Mouse (Mus musculus): Measurements from ENCODE around the gene Dyrk3. TPM values are rescaled to one million over a fixed set of nuclear protein-coding genes. Genes with fewer than 3 reads are reported as not detected.

Gene Dyrk3
- total RNA-seq, 1 experiment: 18.6 TPM

GRCm38 (mm10) chr1:131079762-131080161 is 58.4 kb downstream of the Dyrk3 start:
- Histone ChIP-seq H3K36me3 (ENCODE audit: control insufficient read depth, insufficient read depth, low read length, poor library complexity, severe bottlenecking) (no peaks in the 10 kb centered on the region), H3K9ac (ENCODE audit: insufficient read depth, low read depth, low read length, poor library complexity, severe bottlenecking) (no peak overlapping the region), H3K9me3 (ENCODE audit: control insufficient read depth, insufficient read depth, low read depth, low read length) (no peaks in the 10 kb centered on the region), H3K27ac (ENCODE audit: insufficient read depth, low read depth, low read length, poor library complexity, severe bottlenecking) (no peak overlapping the region), H3K4me1 (ENCODE audit: control insufficient read depth in 2 of 2, insufficient read depth in 2 of 2, low read length in 2 of 2, poor library complexity in 1 of 2) (0 out of 4 replicates have a peak, but pooled peaks cover 2% of the 10 kb centered on the region in 2 experiments), H3K4me3 (ENCODE audit: insufficient read depth in 1 of 2, low read depth in 1 of 2, low read length in 2 of 2, poor library complexity in 1 of 2, severe bottlenecking in 1 of 2) (no peak overlapping the region)
- DNase-seq (ENCODE audit: low read depth, low spot score): no peak
- in situ Hi-C loops (cut with MboI; ENCODE audit: low sequenced_read_pairs in 2 of 2, unreplicated experiment in 2 of 2): no loop called here
- no peak for TF ChIP-seq MAFK (IDR thresholded peaks at IDR 0.05; ENCODE audit: insufficient read depth, low read depth, low read length)
- TF ChIP-seq ZNF384 (IDR thresholded peaks at IDR 0.05; ENCODE audit: low read depth, low read length): no peak
- no peak for TF ChIP-seq HCFC1 (IDR thresholded peaks at IDR 0.05; ENCODE audit: borderline replicate concordance, insufficient read depth, low read length)
- no peak for TF ChIP-seq CHD2 (IDR thresholded peaks at IDR 0.05; ENCODE audit: low read depth, low read length)
- no peak for TF ChIP-seq ZC3H11A (IDR thresholded peaks at IDR 0.05; ENCODE audit: borderline replicate concordance, low read depth, low read length)

- in situ Hi-C loops (cut with MboI; ENCODE audit: low sequenced_read_pairs in 2 of 2, unreplicated experiment in 2 of 2): no loop called here
- H3K9me3 ChIP-seq (ENCODE audit: control insufficient read depth, insufficient read depth, low read depth, low read length): no peaks in the 10 kb centered on the region
- TF ChIP-seq HCFC1 (IDR thresholded peaks at IDR 0.05; ENCODE audit: borderline replicate concordance, insufficient read depth, low read length): no peak
- TF ChIP-seq MAFK (IDR thresholded peaks at IDR 0.05; ENCODE audit: insufficient read depth, low read depth, low read length): no peak
- TF ChIP-seq ZC3H11A (IDR thresholded peaks at IDR 0.05; ENCODE audit: borderline replicate concordance, low read depth, low read length): no peak
- TF ChIP-seq ZNF384 (IDR thresholded peaks at IDR 0.05; ENCODE audit: low read depth, low read length): no peak
- TF ChIP-seq CHD2 (IDR thresholded peaks at IDR 0.05; ENCODE audit: low read depth, low read length): no peak
- no peak overlapping the region for H3K4me3 ChIP-seq (ENCODE audit: insufficient read depth in 1 of 2, low read depth in 1 of 2, low read length in 2 of 2, poor library complexity in 1 of 2, severe bottlenecking in 1 of 2)
- H3K27ac ChIP-seq (ENCODE audit: insufficient read depth, low read depth, low read length, poor library complexity, severe bottlenecking): no peak overlapping the region
- H3K4me1 ChIP-seq (ENCODE audit: control insufficient read depth in 2 of 2, insufficient read depth in 2 of 2, low read length in 2 of 2, poor library complexity in 1 of 2): 0 out of 4 replicates have a peak, but pooled peaks cover 0 to 2% of the 10 kb centered on the region in 2 experiments
- H3K9ac ChIP-seq (ENCODE audit: insufficient read depth, low read depth, low read length, poor library complexity, severe bottlenecking): no peak overlapping the region
- DNase-seq (ENCODE audit: low read depth, low spot score): no peak
- no peaks in the 10 kb centered on the region for H3K36me3 ChIP-seq (ENCODE audit: control insufficient read depth, insufficient read depth, low read length, poor library complexity, severe bottlenecking)
These were observed 59.3 kb downstream of the Dyrk3 start for GRCm38 (mm10) chr1:131078761-131079330.

Other genes starting within 250 kb of the Dyrk3 start
- gene Il20, start 226.9 kb downstream of the Dyrk3 start, total RNA-seq (2012; rRNA removed): not detected in 2 replicates
- 0.36 TPM in 1 of 2 replicates, not detected in the other for gene Il19, start 198.2 kb downstream of the Dyrk3 start, total RNA-seq (2012; rRNA removed)
- 0.48 and 1.8 TPM in 2 replicates for gene Il10, start 118.5 kb downstream of the Dyrk3 start, total RNA-seq (2012; rRNA removed)
- 27.3 and 38.0 TPM in 2 replicates for gene Mapkapk2, start 40.5 kb downstream of the Dyrk3 start, total RNA-seq (2012; rRNA removed)
- gene Eif2d, start 14.8 kb upstream of the Dyrk3 start, total RNA-seq (2012; rRNA removed): 64.5 and 70.1 TPM in 2 replicates
- 0.76 and 1.2 TPM in 2 replicates for gene Rassf5, start 106.9 kb upstream of the Dyrk3 start, total RNA-seq (2012; rRNA removed)
- gene Ikbke, start 141.3 kb upstream of the Dyrk3 start, total RNA-seq (2012; rRNA removed): 4.2 and 4.5 TPM in 2 replicates

Data from ES-E14 (cell line).